Mouse (Mus musculus): ENCODE measurements around the gene Dlg2. TPM values are rescaled to one million over a fixed set of nuclear protein-coding genes. Genes with fewer than 3 reads are reported as not detected.

The Dlg2 gene
- polyA plus RNA-seq, 1 experiment, result 1.7 TPM

GRCm38 (mm10) chr7:91603561-91603960 is 1127.1 kb downstream of the Dlg2 start:
- no peaks in the 10 kb centered on the region for H3K36me3 ChIP-seq (ENCODE audit: control insufficient read depth, insufficient read depth, low read length)
- no peaks in the 10 kb centered on the region for H3K4me1 ChIP-seq (ENCODE audit: control insufficient read depth, insufficient read depth, insufficient read length)
- H3K27me3 ChIP-seq (ENCODE audit: control insufficient read depth, insufficient read depth, low read length), result no peaks in the 10 kb centered on the region
- TF ChIP-seq CTCF (IDR thresholded peaks at IDR 0.05; ENCODE audit: extremely low read depth, insufficient read depth, insufficient read length, insufficient replicate concordance) (no peak), POLR2A (IDR thresholded peaks at IDR 0.05; ENCODE audit: low read depth, low read length) (no peak)
- no peak overlapping the region for H3K27ac ChIP-seq (ENCODE audit: insufficient read depth, low read length)
- no peak for DNase-seq (ENCODE audit: low read depth in 1 of 2, low spot score in 2 of 2)
- H3K4me3 ChIP-seq (ENCODE audit: extremely low read depth, insufficient read depth, insufficient read length), result no peak overlapping the region
- 74% methylated on average over 4 of the region's 4 CpGs for WGBS

DNA sequence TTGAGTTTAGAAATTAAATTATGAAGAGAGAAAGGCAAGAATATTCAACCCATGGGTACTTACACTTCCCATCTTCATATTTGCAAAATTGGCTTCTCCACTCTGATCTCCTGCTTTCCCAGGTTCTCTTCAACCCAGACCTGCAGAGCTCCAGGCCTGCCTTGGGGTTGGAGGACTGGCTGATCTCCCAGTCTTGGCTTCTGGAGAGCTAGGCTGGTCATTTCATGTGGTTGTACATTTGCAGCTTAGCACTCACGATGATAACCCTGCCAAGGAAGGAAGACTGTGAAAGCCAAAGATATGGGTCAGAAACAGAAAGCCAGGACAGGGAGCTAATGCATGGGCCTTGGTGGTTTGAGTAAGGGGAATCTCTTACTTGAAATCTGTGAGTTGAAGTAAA is 1176.6 kb downstream of the Dlg2 start:
- no peak overlapping the region for H3K27ac ChIP-seq (ENCODE audit: insufficient read depth, low read length)
- no peaks in the 10 kb centered on the region for H3K36me3 ChIP-seq (ENCODE audit: control insufficient read depth, insufficient read depth, low read length)
- no peaks in the 10 kb centered on the region for H3K4me1 ChIP-seq (ENCODE audit: control insufficient read depth, insufficient read depth, insufficient read length)
- WGBS, result 80% methylated on average over 1 of the region's 1 CpGs
- TF ChIP-seq CTCF (IDR thresholded peaks at IDR 0.05; ENCODE audit: extremely low read depth, insufficient read depth, insufficient read length, insufficient replicate concordance), result no peak
- no peak for TF ChIP-seq POLR2A (IDR thresholded peaks at IDR 0.05; ENCODE audit: low read depth, low read length)
- DNase-seq (ENCODE audit: low read depth in 1 of 2, low spot score in 2 of 2), result no peak
- H3K4me3 ChIP-seq (ENCODE audit: extremely low read depth, insufficient read depth, insufficient read length), result no peak overlapping the region
- H3K27me3 ChIP-seq (ENCODE audit: control insufficient read depth, insufficient read depth, low read length), result no peaks in the 10 kb centered on the region

DNA sequence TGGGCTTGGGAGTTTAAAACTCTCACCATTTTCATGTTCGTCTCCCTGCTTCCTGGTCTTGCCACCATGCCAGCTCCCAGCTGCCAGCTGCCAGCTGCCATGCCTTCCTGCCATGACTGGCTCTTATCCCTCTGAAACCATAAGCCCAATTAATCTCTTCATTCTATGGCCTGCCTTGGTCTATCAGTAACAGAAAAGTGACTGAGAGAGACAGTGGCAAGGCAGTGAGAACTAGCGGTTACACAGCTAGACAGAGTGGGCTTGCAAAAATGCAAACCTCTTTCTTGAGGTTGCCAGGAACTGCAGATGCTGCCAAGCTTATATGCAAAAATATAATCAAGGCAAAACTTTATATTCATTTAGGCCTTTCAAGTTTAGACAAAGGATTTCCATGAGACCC is 1183.0 kb downstream of the Dlg2 start:
- no peak overlapping the region for H3K27ac ChIP-seq (ENCODE audit: insufficient read depth, low read length)
- TF ChIP-seq POLR2A (IDR thresholded peaks at IDR 0.05; ENCODE audit: low read depth, low read length) (no peak), CTCF (IDR thresholded peaks at IDR 0.05; ENCODE audit: extremely low read depth, insufficient read depth, insufficient read length, insufficient replicate concordance) (no peak)
- H3K36me3 ChIP-seq (ENCODE audit: control insufficient read depth, insufficient read depth, low read length), result no peaks in the 10 kb centered on the region
- no peak overlapping the region for H3K4me3 ChIP-seq (ENCODE audit: extremely low read depth, insufficient read depth, insufficient read length)
- H3K4me1 ChIP-seq (ENCODE audit: control insufficient read depth, insufficient read depth, insufficient read length), result no peaks in the 10 kb centered on the region
- WGBS, result 84% methylated on average over 2 of the region's 2 CpGs
- no peak for DNase-seq (ENCODE audit: low read depth in 1 of 2, low spot score in 2 of 2)
- H3K27me3 ChIP-seq (ENCODE audit: control insufficient read depth, insufficient read depth, low read length), result no peaks in the 10 kb centered on the region

GRCm38 (mm10) chr7:91672236-91673017 is 1196.0 kb downstream of the Dlg2 start:
- TF ChIP-seq POLR2A (IDR thresholded peaks at IDR 0.05; ENCODE audit: low read depth, low read length) (no peak), CTCF (IDR thresholded peaks at IDR 0.05; ENCODE audit: extremely low read depth, insufficient read depth, insufficient read length, insufficient replicate concordance) (no peak)
- H3K4me1 ChIP-seq (ENCODE audit: control insufficient read depth, insufficient read depth, insufficient read length), result no peaks in the 10 kb centered on the region
- no peaks in the 10 kb centered on the region for H3K27me3 ChIP-seq (ENCODE audit: control insufficient read depth, insufficient read depth, low read length)
- DNase-seq (ENCODE audit: low read depth in 1 of 2, low spot score in 2 of 2), result no peak
- no peak overlapping the region for H3K4me3 ChIP-seq (ENCODE audit: extremely low read depth, insufficient read depth, insufficient read length)
- 86% methylated on average over 13 of the region's 13 CpGs for WGBS
- no peak overlapping the region for H3K27ac ChIP-seq (ENCODE audit: insufficient read depth, low read length)
- no peaks in the 10 kb centered on the region for H3K36me3 ChIP-seq (ENCODE audit: control insufficient read depth, insufficient read depth, low read length)

DNA sequence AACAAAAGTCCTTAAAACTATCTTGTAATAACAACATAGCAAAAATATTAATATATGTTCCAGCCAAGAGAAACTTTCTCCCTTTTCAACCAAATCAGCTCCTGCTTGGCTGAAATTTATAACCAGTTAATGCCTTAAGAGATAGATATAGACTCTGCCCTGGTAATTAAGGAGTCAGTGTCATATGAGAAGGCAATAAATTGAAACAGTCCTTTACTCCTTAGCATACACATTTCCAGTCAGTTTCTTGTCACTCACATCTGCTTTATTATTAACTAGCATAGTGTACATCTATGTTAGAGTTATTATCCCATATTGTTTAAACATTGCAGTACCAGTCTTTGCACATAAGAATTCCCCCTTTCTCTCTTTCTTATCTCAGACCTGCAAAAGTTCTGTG is 1197.9 kb downstream of the Dlg2 start:
- Histone ChIP-seq H3K4me1 (ENCODE audit: control insufficient read depth, insufficient read depth, insufficient read length) (no peaks in the 10 kb centered on the region), H3K27ac (ENCODE audit: insufficient read depth, low read length) (no peak overlapping the region), H3K36me3 (ENCODE audit: control insufficient read depth, insufficient read depth, low read length) (no peaks in the 10 kb centered on the region), H3K27me3 (ENCODE audit: control insufficient read depth, insufficient read depth, low read length) (no peaks in the 10 kb centered on the region), H3K4me3 (ENCODE audit: extremely low read depth, insufficient read depth, insufficient read length) (no peak overlapping the region)
- DNase-seq (ENCODE audit: low read depth in 1 of 2, low spot score in 2 of 2), result no peak
- TF ChIP-seq POLR2A (IDR thresholded peaks at IDR 0.05; ENCODE audit: low read depth, low read length), result no peak
- no peak for TF ChIP-seq CTCF (IDR thresholded peaks at IDR 0.05; ENCODE audit: extremely low read depth, insufficient read depth, insufficient read length, insufficient replicate concordance)

DNA sequence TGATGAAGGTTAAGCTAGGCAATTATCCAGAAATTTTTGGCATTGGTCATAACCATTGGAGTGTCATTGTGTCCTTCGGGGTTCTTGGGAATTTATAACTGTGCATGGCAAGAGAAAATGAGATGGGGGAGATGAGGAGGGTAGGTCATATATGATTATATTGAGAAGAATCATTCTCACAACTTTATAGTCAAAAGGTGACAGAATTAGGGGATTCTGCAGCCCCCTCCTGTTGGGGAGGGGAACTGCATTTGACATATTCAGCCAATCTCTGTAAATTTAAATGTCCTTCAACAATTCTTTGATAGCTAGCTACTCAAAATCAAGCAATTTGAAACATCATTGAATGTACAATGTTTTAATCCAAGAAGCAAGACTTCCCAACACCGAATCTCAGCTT is 1201.5 kb downstream of the Dlg2 start:
- no peaks in the 10 kb centered on the region for H3K27me3 ChIP-seq (ENCODE audit: control insufficient read depth, insufficient read depth, low read length)
- DNase-seq (ENCODE audit: low read depth in 1 of 2, low spot score in 2 of 2), result no peak
- H3K4me3 ChIP-seq (ENCODE audit: extremely low read depth, insufficient read depth, insufficient read length), result no peak overlapping the region
- no peaks in the 10 kb centered on the region for H3K36me3 ChIP-seq (ENCODE audit: control insufficient read depth, insufficient read depth, low read length)
- H3K27ac ChIP-seq (ENCODE audit: insufficient read depth, low read length), result no peak overlapping the region
- WGBS, result 71% methylated on average over 2 of the region's 2 CpGs
- no peaks in the 10 kb centered on the region for H3K4me1 ChIP-seq (ENCODE audit: control insufficient read depth, insufficient read depth, insufficient read length)
- TF ChIP-seq CTCF (IDR thresholded peaks at IDR 0.05; ENCODE audit: extremely low read depth, insufficient read depth, insufficient read length, insufficient replicate concordance), result no peak

GRCm38 (mm10) chr7:91687930-91688329 is 1211.5 kb downstream of the Dlg2 start:
- TF ChIP-seq POLR2A (IDR thresholded peaks at IDR 0.05; ENCODE audit: low read depth, low read length), result no peak
- no peak for TF ChIP-seq CTCF (IDR thresholded peaks at IDR 0.05; ENCODE audit: extremely low read depth, insufficient read depth, insufficient read length, insufficient replicate concordance)
- DNase-seq (ENCODE audit: low read depth in 1 of 2, low spot score in 2 of 2), result no peak
- Histone ChIP-seq H3K4me3 (ENCODE audit: extremely low read depth, insufficient read depth, insufficient read length) (no peak overlapping the region), H3K4me1 (ENCODE audit: control insufficient read depth, insufficient read depth, insufficient read length) (no peaks in the 10 kb centered on the region), H3K27me3 (ENCODE audit: control insufficient read depth, insufficient read depth, low read length) (no peaks in the 10 kb centered on the region), H3K36me3 (ENCODE audit: control insufficient read depth, insufficient read depth, low read length) (no peaks in the 10 kb centered on the region), H3K27ac (ENCODE audit: insufficient read depth, low read length) (no peak overlapping the region)
